Mouse (Mus musculus) liver, postnatal 0 days (tissue): ENCODE measurements around the gene Meaf6. TPM values are rescaled to one million over a fixed set of nuclear protein-coding genes. Genes with fewer than 3 reads are reported as not detected.

Experiments
- ATAC-seq: fragments of 200-750 bp; cut with Nextera tagmentation; 2 replicates; pipeline ENCODE4 v1.8.0; 2017; ENCODE audit warnings: mild to moderate bottlenecking, moderate library complexity
- DNase-seq: peaks from one replicate; pipeline ENCODE4 v3.0.0-alpha.2; 2016
- H3K27ac ChIP-seq: fragments of 300-500 bp; sonication (generic); 2 replicates; pipeline ENCODE4 v1.5.1; 2014; ENCODE audit warnings: antibody characterized with exemption, moderate library complexity, mild to moderate bottlenecking, low read depth
- H3K27me3 ChIP-seq: fragments of 300-500 bp; sonication (generic); 2 replicates; pipeline ENCODE4 v1.6.1; 2014; ENCODE audit warnings: low read length, control low read depth, mixed read lengths; ENCODE audit not compliant: insufficient read depth
- H3K36me3 ChIP-seq: fragments of 300-500 bp; sonication (generic); replicated peaks from 2 replicates; pipeline ENCODE4 v1.6.1; 2014; ENCODE audit warnings: mild to moderate bottlenecking, control low read depth, low read length, moderate library complexity, mixed read lengths; ENCODE audit not compliant: insufficient read depth
- H3K4me1 ChIP-seq: fragments of 300-500 bp; sonication (generic); 2 replicates; pipeline ENCODE4 v1.6.1; 2014; ENCODE audit warnings: antibody characterized with exemption, mild to moderate bottlenecking, control low read depth; ENCODE audit not compliant: insufficient read depth
- H3K4me2 ChIP-seq: fragments of 300-500 bp; sonication (generic); 2 replicates; pipeline ENCODE4 v1.6.1; 2014; ENCODE audit warnings: low read depth, mild to moderate bottlenecking, low read length, moderate library complexity, mixed read lengths
- H3K4me3 ChIP-seq: fragments of 300-500 bp; sonication (generic); 2 replicates; pipeline ENCODE4 v1.5.1; 2014; ENCODE audit warnings: low read depth, low read length
- H3K9ac ChIP-seq: fragments of 300-500 bp; sonication (generic); replicated peaks from 2 replicates; pipeline ENCODE4 v1.6.1; 2014; ENCODE audit warnings: mild to moderate bottlenecking, moderate library complexity
- H3K9me3 ChIP-seq: fragments of 300-500 bp; sonication (generic); 2 replicates; pipeline ENCODE4 v1.6.1; 2016; ENCODE audit warnings: mild to moderate bottlenecking, control low read depth, low read length, mixed read lengths
- CTCF ChIP-seq: sonication (generic); IDR thresholded peaks from 2 replicates; pipeline ENCODE4 v1.5.1; 2016; ENCODE audit warnings: antibody characterized with exemption, low read depth
- EP300 ChIP-seq: IDR thresholded peaks from 2 replicates; pipeline ENCODE4 v1.6.1; 2016; ENCODE audit warnings: antibody characterized with exemption, low read depth, mild to moderate bottlenecking
- WGBS: fragments of 180-500 bp; shearing (Covaris S2); extraction: QIAGEN DNeasy Blood & Tissue Kit; methylation state at CpG from one replicate; pipeline ENCODE4 v1.1.7; 2014; ENCODE audit not compliant: insufficient replicate concordance; 5-methylcytosine and 5-hydroxymethylcytosine counted together
- polyA plus RNA-seq: library from polyadenylated mRNA; unstranded; fragments of >200 nt; fragmentation: Nextera tagmentation; extraction: Ambion mirVana; gene quantifications from 2 replicates; pipeline ENCODE4 v1.2.1, GENCODE M21; 2015

Meaf6 gene
- polyA plus RNA-seq, 1 experiment from 2014 or later, result 15.2 TPM

DNA sequence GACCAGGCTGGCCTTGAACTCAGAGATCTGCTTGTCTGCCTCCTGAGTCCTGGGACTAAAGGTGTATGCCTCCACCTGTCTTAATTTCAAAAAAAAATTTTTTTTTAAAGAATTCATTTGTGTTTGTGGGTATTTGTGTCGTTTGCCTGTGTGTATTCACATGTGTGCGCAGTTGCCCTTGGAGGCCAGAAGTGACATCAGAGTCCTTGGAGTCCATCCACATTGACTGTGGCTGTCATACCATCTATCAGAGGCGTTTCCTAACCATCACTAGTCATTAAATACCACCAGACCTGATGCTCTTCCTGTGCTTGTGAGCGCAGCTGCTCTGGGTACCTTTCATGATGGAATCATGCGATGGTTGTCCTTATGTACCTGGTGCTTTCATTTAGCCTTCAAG, 70.7 kb downstream of the Meaf6 start:
- WGBS, result 78% methylated on average over 5 of the region's 5 CpGs
- H3K4me3 ChIP-seq, result no peak overlapping the region
- DNase-seq (no peak), ATAC-seq (no peak)
- H3K27me3 ChIP-seq, result no peaks in the 10 kb centered on the region
- no peaks in the 10 kb centered on the region for H3K9me3 ChIP-seq
- H3K4me1 ChIP-seq, result no peaks in the 10 kb centered on the region
- no peak for TF ChIP-seq CTCF
- no peak for TF ChIP-seq EP300
- H3K9ac ChIP-seq, result no peak overlapping the region
- no peaks in the 10 kb centered on the region for H3K36me3 ChIP-seq
- H3K27ac ChIP-seq, result no peak overlapping the region
- H3K4me2 ChIP-seq, result no peak overlapping the region

DNA sequence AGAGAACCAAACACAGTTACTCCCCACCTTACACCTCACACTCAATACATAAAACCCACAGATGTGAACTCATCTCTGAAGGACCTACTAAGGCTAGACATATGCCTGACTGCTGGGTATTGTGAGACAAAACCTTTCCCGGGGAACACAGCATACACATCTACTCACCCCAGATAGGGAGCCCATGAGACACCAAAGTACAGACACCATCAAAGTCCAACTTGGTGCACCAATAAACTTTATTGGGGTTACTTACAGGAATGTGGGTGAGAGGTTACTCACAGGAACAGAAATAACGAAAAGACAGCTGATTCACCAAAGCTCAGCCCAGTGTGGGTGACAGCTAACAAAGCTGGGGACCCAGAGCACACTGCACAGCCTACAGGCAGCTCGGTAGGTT, 72.4 kb downstream of the Meaf6 start:
- H3K9me3 ChIP-seq, result no peaks in the 10 kb centered on the region

DNA sequence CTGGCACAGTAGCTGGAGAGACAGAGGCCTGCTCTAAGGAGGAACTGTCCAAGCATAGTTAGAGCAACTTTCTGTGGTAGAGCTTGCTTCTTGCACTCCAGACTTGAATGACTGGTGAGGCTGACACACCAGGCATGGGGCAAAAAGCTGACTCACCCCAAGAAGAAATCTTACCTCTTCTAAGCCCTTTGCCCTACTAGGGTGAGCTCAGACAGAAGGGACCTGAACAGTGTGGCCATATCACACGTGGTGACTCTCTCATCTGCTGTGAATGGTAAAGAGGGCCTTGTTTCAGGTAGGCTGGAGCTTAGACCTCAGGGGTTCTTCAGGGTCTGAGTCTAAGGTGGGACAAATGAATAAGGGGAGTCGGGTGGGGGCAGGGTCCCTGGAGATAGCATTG, 73.1 kb downstream of the Meaf6 start:
- Histone ChIP-seq H3K9me3 (no peaks in the 10 kb centered on the region), H3K4me2 (no peak overlapping the region), H3K9ac (no peak overlapping the region), H3K27me3 (no peaks in the 10 kb centered on the region), H3K36me3 (no peaks in the 10 kb centered on the region), H3K4me3 (no peak overlapping the region), H3K27ac (no peak overlapping the region), H3K4me1 (no peaks in the 10 kb centered on the region)
- WGBS, result 69% methylated on average over 2 of the region's 2 CpGs
- TF ChIP-seq CTCF (no peak), EP300 (no peak)
- no peak for ATAC-seq
- DNase-seq, result no peak

More for the DNA sequence above, 72.4 kb downstream of the Meaf6 start:
- Histone ChIP-seq H3K9ac (no peak overlapping the region), H3K27me3 (no peaks in the 10 kb centered on the region), H3K4me1 (no peaks in the 10 kb centered on the region), H3K4me2 (no peak overlapping the region), H3K36me3 (no peaks in the 10 kb centered on the region), H3K27ac (no peak overlapping the region), H3K4me3 (no peak overlapping the region)
- DNase-seq, result no peak
- TF ChIP-seq CTCF (no peak), EP300 (no peak)
- ATAC-seq, result no peak
- 68% methylated on average over 3 of the region's 3 CpGs for WGBS

DNA sequence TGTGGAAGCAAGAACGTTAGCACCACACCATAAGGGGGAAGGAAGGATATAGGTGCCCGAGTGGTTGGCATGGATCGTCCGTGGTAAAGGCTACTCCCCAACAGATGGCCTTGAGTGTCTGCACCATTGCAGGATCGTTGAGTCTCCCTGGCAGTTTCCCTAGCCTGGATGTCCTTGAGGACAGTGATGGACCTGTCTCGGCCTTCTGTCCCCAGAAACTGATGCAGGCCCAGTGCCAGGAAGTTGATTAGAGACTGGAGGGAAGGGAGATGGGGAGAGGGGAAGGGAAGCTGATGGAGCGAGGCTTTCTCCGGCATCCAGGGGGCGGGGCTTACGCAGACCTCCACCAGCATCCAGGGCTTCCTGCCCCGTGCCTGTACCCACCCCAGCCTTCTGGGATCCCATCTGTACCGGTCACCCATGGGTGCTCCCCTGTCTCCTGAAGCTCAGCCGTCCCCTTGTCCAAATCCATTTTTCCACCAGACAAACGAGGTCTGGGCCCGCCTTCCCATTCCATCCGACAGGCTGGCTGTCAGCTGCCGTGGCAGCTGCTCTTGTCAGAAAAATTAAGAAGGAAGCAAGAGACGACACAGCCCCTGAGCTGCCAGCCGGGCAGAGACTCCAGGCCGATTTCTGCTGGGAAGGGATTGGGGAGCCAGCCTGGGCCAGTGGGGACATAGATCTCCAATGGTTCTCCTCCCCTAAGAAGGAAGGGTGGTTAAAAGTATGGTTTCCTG, 73.8 kb downstream of the Meaf6 start:
- no peak overlapping the region for H3K27ac ChIP-seq
- no peaks in the 10 kb centered on the region for H3K9me3 ChIP-seq
- no peak overlapping the region for H3K4me3 ChIP-seq
- no peaks in the 10 kb centered on the region for H3K36me3 ChIP-seq
- H3K9ac ChIP-seq, result no peak overlapping the region
- no peaks in the 10 kb centered on the region for H3K27me3 ChIP-seq
- no peaks in the 10 kb centered on the region for H3K4me1 ChIP-seq
- WGBS, result 65% methylated on average over 20 of the region's 20 CpGs
- DNase-seq, result no peak
- no peak overlapping the region for H3K4me2 ChIP-seq
- no peak for ATAC-seq
- TF ChIP-seq EP300 (no peak), CTCF (no peak)

DNA sequence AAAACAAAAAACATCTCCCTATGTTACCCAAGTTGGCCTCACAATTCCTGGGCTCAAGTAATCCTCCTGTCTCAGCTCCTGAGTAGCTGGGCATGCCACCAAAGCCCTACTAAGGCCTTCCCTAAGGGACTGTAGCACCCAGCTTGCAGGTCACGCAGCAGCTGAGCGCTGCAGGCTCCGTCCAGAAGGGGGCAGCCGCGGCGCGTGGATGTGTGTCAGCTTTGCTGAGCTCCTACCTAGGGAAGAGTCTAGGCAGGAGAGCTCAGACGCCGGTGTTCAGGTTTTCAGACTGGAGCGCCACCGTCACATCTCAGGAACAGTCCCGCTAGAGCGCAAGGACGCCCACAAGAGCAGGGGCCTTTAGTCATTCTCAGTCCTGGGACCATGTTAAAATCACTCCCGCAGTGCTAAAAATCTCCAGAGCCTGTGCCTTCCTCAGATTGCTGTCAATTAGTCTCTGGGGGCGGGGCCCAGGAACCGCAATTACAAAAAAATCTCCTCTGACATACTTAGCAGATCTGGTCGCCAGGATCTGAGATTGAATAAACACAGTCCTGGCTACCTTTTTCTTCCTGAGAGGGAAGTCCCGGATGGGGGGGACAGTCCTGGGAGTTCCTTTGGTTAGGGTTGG, 75.5 kb downstream of the Meaf6 start:
- H3K9ac ChIP-seq, result no peak overlapping the region

DNA sequence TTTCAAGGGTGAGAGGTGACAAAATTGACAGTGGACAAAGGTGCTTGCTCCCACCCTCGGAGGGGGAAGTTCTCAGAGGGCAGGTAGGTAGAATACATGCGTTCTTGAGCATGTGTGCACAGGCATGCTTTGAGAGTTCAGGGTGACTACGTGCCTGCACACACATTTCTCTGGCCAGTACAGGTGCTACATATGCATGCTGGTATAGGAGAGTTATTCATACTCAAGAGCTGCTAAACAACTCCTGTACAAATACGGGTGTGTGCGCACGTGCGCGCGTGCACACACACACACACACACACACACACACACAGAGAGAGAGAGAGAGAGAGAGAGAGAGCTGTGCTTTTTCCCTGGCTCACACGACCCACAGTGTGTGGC, 76.0 kb downstream of the Meaf6 start:
- Histone ChIP-seq H3K4me2 (no peak overlapping the region), H3K4me1 (no peaks in the 10 kb centered on the region), H3K27ac (no peak overlapping the region), H3K27me3 (no peaks in the 10 kb centered on the region), H3K4me3 (no peak overlapping the region), H3K9ac (no peak overlapping the region), H3K9me3 (no peaks in the 10 kb centered on the region), H3K36me3 (no peaks in the 10 kb centered on the region)
- DNase-seq (no peak), ATAC-seq (no peak)
- TF ChIP-seq EP300 (no peak), CTCF (no peak)
- 70% methylated on average over 10 of the region's 10 CpGs for WGBS

More for the DNA sequence above, 75.5 kb downstream of the Meaf6 start:
- Histone ChIP-seq H3K4me3 (no peak overlapping the region), H3K27ac (no peak overlapping the region), H3K4me2 (no peak overlapping the region), H3K27me3 (no peaks in the 10 kb centered on the region), H3K9me3 (no peaks in the 10 kb centered on the region), H3K4me1 (no peaks in the 10 kb centered on the region), H3K36me3 (no peaks in the 10 kb centered on the region)
- ATAC-seq (0 out of 2 replicates have a peak, but pooled peaks have one; percentile 36), DNase-seq (peak; percentile 87)
- TF ChIP-seq EP300 (no peak), CTCF (peak; percentile 93)
- 4% methylated on average over 19 of the region's 19 CpGs for WGBS
